Mouse (Mus musculus): Measurements from ENCODE around the gene Rnase9.
"Not testable (repeated sequence)": the region's sequence is repeated elsewhere in the genome, so short reads cannot be mapped to it uniquely, and the experiment has no call there.

Rnase9 gene

DNA sequence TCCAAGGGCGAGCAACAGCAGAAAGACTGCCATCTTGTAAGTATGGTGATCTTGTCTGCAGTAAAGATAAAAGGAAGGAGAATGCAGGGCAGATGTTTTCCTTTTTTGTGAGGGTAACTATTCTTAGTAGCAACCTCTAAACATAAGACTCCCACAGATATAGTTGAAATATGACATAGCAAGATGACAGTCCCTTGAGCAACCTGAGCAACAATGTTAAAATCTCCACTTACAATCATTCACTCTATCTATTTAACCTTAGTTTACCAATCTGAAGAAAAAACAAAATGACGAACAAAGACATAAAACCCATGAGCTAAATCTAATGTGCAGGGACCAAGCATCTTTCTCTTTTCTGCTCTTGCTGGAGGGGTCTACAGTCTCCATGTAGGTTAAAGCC, 8.4 kb upstream of the Rnase9 start, which contains the start of gene Rnase11:
TSS of gene Rnase11 (minus strand) at position 101 of the 400 bp plus-strand sequence.
- DNase-seq (ENCODE audit: low read depth, low spot score) = no peak

DNA sequence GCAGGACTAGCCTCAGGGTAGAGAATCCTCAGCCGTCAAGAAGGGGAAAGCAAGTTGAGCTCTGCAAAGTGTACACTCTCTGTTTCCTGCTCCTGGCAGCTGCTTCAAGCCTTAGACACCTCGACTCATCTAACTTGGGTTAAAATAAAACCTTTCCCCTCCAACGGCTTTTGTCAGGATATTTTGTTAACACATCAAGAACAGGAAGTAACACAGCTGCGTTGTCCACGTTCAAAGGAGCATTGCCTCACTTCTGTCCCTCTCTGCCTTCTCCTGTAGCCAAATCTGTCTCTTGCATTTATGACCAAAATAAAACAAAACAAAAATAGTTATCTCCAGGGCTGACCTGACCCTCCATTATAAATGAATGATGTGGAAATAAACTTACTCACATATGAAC, 6.2 kb upstream of the Rnase9 start:
- DNase-seq (ENCODE audit: low read depth, low spot score) = no peak

DNA sequence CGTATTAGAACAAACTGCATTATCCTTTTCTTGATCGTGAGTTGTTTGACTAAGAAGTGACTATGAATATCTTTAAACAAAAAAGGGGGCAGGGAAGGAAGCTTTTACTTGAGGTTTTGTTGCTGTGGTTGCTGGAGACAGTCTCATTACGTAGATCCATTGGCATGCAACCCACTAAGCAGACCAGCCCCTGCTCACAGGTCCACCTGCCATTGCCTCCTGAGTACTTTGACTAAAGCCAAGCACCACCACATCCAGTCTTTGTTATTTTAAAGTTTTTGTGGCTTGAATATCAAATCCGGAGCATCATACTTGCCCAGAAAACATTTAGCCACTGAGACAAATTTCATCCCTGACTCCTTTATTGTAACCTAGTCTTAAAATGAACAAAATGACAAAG, 5.5 kb downstream of the Rnase9 start:
- DNase-seq (ENCODE audit: low read depth, low spot score) = no peak

DNA sequence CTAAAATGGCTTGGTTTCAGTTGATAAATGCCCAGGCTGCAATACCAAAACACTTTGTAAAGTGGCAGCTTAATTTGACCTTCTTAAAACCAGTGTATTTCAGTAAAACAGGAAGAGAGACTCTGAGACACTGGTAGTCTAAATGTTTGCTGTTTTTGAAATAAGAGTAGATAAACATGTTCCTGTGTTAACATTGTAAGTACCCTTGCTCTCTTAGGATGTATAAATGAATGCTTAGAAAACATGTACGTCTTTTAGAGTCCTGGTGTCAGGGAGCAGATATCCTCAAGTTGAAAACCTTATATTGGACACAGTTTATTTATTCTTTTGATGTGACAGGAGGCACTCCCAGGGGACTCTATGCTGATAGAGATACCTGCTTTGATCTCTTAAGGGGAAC, 6.5 kb downstream of the Rnase9 start:
- no peak for DNase-seq (ENCODE audit: low read depth, low spot score)

DNA sequence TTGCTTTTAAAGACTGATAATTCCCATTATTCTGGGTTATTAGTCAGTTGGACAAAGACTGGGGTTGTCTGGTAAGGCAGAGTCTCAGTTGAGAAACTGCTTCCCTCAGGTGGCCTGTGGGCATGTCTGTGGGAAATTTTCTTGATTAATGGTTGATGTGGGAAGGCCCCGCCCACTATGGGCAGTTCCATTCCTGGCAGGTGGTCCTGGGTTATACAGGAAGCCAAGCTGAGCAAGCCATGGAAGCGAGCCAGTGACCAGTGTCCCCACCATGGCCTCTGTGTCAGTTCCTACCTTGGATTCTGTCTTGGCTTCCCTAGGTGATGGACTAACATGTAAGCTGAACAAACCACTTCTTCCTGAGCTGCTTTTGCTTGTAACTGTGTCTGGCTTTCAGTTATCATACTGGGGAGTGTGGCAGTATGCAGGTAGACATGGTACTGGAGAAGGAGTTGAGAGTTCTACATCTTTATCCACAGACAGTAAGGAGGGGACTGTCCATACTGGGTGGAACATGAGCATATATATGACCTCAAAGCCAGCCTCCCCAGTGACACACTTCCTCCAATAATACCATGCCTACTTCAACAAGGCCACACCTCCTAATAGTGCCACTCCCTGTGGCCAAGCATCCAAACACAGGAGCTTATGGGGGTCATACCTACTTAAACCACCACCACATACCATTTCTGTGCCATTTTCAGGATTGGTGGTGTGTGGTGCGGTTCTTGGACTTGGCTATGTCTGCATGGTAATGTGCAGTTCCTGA, 14.1 kb downstream of the Rnase9 start:
- DNase-seq (ENCODE audit: low read depth, low spot score) = peak; percentile 5

DNA sequence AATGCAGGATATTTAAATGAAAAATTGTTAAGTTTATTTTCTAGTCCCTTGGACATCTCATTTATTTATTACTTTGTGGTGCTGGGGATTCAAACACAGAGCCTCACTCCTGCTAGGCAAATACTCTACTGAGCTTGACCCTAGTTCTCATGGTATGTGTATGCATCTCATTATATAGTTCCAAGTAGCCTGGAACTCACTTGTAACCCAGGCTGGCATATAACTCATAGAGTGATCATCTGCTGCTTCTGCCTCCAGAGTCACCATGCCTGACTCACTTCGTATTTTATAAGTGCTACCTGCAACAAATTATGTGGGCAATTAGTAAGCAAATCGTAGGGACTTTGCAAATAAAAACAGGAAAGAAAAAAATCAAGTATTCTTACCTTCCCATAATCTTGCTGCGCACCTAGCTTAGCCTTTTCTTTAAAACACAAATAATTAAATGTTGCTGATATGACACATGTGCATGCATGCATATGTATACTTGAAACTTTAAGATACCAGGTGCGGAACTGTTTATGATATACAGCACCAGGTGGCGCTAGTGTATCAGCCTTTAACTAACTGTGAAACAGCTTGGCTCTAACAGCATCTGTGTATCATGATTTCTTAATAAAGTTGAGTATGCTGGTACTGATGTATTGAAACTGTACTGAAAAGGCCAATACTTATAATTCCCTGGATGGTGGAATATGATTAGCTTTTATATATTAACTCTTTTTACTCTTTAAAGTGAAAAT, 15.1 kb downstream of the Rnase9 start:
- DNase-seq (ENCODE audit: low read depth, low spot score) = peak; percentile 92

DNA sequence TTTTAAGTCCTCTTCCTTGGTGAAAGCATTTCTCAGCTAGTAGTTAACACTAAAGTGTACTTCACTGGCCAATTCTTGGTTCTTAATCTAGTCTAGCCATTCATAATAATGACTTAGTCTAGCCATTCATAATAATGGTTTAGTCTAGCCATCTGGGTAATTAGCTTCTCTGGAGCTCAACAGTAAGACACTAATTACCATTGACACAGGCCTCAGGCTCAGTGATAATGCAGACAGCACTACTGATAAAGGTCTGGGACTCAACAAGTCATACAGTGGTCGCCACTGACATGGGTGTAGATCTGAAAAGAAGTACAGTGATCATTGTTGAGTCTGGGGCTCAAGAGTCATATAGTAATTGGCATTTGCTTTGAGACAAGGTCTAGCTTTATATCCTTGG, 16.8 kb downstream of the Rnase9 start:
- DNase-seq (ENCODE audit: low read depth, low spot score) = no peak

DNA sequence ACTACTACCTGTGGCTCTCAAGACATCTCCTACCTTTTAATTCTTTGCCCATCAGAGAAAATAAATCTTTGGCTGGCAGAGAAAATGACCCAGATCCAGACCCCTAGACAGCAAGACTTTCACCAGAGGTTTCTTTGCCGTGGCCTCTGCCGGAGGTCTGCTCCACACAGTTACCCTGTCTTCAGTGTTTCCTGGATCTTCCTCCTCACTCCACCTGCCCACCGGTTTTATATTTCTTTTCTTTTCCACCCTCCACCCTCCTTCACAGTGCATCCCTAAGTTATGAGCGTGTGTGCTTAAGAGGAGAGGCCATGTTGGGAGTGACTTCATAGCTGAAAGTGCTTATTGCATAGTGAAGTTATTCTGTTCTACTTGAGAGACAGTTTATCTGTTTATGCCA, 18.2 kb downstream of the Rnase9 start:
- no peak for DNase-seq (ENCODE audit: low read depth, low spot score)

DNA sequence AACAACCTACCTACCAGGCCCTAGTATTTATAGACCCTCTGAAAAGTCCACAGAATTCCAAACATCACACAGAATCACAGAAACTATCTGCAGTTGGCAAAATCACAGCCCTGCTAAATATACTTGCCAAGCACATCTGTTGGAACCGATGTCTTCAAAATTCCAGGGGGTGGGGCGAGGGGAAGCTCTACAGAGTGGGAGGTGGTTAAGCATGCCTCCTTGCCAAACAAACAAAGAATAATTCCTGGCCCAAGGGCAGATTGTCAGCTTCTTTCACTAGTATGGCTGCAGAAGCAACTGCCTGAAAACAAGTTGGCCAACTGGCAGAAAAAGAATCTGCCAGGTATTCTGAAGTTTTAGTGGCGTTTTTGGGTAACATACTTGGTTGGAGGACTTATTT, 24.4 kb downstream of the Rnase9 start:
- no peak for DNase-seq (ENCODE audit: low read depth, low spot score)

DNA sequence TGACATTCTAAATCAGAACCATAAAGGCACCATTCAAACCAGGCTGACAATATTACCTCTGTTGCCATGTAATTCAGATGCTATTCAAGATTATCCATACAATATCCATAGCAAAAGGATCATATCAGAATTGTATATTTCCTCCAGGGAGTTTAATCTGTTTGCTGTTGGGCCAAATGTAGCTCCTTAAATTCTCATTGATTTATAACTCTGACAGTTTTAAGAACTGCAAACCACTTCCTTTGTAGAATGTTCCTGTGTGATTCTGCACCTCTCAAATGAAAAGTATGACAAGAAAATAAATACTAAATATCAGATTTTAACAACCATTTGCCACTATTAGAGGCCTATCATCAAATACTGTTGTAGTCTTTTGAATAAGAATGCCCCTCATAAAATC, 25.9 kb downstream of the Rnase9 start:
- no peak for DNase-seq (ENCODE audit: low read depth, low spot score)

DNA sequence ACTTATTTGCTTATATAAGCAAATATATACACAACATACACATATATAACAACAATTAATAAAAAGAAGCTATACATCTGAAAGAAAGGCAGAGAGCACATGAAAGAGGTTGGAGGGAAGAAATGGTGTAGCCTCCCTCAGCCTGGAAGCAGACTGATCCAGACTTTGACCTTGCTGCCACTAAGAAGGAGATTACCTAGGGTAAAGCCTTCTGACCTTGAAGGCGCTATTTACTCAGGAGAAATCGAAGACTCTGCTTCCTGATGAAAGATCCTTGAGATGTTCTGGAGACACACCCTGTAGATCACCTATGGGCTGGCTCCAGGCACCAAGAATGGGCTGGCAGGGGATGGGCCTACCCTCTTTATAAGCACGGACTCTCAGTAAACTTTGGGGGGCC, 26.9 kb downstream of the Rnase9 start:
- DNase-seq (ENCODE audit: low read depth, low spot score) = not testable (repeated sequence)

DNA sequence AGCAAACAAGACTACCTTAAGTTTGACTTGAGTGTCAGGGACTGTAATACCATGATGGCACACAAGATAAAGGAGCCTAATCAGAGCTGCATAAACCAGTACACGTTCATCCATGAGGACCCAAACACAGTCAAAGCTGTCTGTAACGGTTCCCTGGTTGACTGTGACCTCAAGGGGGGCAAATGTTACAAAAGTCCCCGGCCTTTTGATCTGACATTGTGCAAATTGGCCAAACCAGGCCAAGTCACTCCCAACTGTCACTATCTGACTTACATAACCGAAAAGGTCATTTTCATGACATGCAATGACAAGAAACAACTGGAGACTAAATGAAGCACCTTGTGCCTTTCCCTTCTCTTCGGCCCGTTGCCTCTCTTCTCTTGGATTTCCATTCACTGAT, 32.1 kb downstream of the Rnase9 start:
- DNase-seq (ENCODE audit: low read depth, low spot score) = no peak

DNA sequence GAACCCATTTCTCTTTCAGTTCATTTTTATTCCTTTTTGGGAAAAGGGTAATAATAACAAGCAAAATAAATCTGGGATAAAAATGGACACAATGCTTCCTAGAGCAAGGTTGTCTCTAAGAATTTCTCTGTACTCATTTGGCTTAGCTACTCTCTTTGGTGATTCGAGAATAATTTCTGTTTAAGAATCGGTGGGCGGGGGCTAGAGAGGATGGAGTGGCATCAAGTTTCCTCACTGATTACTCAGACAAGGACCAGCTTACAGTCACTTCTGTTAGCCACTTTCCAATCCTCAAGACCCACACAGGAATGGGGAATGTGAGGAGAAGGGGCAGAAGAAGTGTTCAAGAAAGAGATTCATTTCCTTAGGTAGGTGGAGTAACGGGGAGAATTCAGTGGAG, 32.9 kb downstream of the Rnase9 start:
- no peak for DNase-seq (ENCODE audit: low read depth, low spot score)

DNA sequence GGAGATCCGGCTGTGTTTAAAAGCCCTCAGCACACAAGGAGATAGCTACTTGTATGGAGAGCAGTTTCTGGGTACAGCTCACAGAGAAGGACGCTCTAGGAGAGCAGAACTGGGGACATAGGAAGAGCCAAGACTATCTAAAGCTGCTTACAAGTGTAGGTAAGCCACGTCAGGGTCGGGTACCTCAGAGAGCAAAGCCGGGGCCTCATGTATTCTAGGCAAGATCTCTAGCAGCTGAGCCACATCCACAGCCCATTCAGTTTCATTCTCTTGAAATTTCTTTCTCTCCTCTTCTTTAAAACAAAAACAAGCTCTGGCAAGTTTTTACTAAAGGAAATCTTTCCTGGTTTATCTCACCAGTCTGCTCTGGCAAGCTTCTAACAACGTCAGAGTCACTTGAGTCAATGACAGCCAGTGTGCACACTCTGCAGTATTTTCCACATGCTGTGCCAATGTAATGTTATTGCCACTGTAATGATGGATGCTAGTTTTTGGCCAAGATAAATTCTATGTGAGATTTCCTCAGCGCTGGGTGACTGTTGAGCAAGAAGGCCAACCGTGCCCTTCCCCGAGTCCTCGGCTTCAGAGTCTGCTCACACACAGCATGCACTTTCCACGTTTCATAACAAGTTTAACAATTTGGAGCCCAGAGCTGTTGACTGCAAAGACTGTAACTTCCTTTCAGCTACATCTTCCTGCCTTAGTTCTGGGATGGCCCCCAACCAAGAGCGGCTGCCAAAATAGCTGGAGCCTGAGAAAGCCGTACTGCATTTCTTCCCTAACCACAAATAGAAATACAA, 33.6 kb downstream of the Rnase9 start:
- no peak for DNase-seq (ENCODE audit: low read depth, low spot score)

DNA sequence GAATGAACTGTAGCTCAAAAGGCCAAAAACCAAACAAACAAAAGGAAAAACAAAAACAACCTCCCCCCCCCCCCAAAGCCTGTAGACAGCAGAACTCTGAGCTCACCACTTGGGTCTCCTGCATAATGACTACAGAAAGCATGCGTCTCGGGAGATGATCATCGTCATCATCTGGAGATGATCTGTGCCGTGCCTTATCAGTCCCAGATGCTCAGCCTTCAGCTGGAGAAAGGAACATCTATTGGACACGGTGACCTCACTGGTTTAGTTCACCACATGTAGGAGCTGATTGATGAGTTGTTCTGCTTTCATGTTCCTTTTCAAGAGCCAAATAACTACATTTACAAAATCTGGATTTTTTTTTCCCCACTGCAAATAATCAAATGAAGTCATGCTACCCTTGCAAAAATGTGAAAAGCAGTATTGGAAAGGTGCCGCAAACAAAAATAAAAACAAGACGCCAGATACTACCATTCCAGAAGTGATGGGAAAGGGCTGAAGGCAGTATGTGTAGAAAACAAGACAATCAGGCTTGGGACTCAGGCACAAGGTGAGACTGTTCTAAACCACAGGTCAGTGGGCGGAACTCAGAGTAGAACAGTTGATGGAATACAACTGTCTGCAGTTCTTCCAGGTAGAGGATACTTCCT, 34.4 kb downstream of the Rnase9 start, which contains the start of gene Rnase10:
TSS of gene Rnase10 (plus strand) at position 600 of the 650 bp plus-strand sequence.
- no peak for DNase-seq (ENCODE audit: low read depth, low spot score)

DNA sequence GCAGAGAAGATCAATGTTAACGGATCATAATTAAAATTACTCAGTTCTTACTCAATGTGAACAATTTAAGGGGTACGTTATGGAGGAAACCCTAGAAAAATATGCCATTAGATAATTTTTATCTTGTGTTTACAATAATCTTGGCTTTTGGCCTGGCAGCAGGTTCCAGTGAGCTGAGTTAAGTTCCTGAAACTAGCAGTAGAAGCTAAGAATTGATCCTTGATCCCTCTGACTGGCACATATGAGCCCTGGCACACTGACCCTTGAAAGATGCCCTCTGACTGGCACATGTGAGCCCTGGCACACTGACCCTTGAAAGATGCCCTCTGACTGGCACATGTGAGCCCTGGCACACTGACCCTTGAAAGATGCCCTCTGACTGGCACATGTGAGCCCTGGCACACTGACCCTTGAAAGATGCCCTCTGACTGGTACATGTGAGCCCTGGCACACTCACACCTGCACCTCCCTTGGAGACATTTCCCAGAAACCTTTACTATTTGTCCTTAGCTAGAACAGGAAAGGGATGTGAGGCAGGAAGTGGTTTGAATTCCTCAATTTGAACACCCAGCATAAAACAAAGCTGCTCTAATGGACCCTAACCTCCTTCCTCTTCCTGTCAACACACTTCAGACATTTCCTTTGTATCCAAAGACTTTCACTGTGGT, 43.5 kb downstream of the Rnase9 start:
- peak; percentile 15 for DNase-seq (ENCODE audit: low read depth, low spot score)

DNA sequence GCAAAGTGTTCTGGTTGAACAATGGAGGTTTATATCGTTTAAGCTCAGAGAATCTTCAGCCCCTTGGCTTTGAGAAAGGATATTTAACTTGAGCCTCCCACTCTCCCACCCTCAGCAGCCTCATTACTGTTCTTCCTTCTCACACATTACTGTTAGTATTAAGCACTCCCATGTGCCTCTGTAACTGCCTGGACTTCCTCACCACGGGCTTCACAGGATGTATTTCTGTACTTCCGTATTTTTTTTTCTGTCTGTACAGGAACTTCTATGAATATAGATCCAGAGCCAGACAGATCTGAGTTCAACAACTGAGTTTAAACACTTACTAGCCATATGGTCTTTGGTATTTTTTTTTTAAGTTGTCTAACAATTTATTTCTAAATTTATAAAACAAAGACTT, 44.6 kb downstream of the Rnase9 start:
- no peak for DNase-seq (ENCODE audit: low read depth, low spot score)

DNA sequence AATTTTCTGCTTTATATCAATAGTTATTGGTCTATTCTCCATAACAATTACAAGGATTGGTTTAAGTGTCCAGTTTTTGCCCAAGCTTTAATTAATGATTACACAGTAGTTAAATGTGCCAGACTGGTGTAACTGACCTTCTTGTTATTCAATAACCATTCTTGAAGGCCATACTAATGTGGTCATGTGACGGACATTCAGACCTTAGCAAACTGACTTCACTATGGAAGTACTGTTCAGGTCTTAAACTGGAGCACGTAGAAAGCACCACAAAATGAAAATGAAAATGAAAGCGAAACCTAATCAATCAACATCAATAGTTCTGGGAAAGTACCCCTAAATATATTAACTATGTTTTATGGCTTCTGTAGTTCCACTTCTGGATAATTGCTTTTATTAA, 50.6 kb downstream of the Rnase9 start:
- DNase-seq (ENCODE audit: low read depth, low spot score) = peak; percentile 58
